Comparison of ENCODE assay signal across 26 mouse cellular contexts in genomic region chr3:35694241-35694640, GRCm38 (mm10).
"Had no signal": no experiment of that assay in that cellular context is flagged by ENCODE, and none has a peak within 500 bp of the region (broad histone marks: within the 10 kb centered on the region; RNA-seq: fewer than 3 reads in every experiment).

No protein-coding gene starts in this region.

- H3K27me3 ChIP-seq: heart, embryonic 13.5 days; heart, embryonic 15.5 days; hindbrain, embryonic 13.5 days; hindbrain, embryonic 15.5 days; kidney, embryonic 15.5 days; limb, embryonic 12.5 days had no signal

- H3K9me3 ChIP-seq: heart, embryonic 15.5 days; hindbrain, embryonic 13.5 days; hindbrain, embryonic 15.5 days; kidney, embryonic 15.5 days; limb, embryonic 10.5 days; limb, embryonic 12.5 days had no signal

- ATAC-seq: hindbrain, postnatal 0 days; intestine, embryonic 16.5 days had no signal

- DNase-seq: gastrocnemius, postnatal 14 days; gastrocnemius, postnatal 36 days; heart, adult 11 months; heart, adult 2 months; heart, postnatal 14 days; heart, postnatal 36 days; kidney, adult 11 months; kidney, adult 2 months; kidney, adult 9 months; kidney, postnatal 14 days; kidney, postnatal 36 days; liver had no signal

- H3K27ac ChIP-seq: heart, adult 2 months; heart, embryonic 13.5 days; heart, embryonic 15.5 days; hindbrain, embryonic 13.5 days; hindbrain, embryonic 15.5 days; hindbrain, postnatal 0 days; kidney, embryonic 15.5 days; kidney, postnatal 0 days; layer of hippocampus, adult 2 months; left cerebral cortex, adult 2 months; limb, embryonic 10.5 days; limb, embryonic 12.5 days had no signal

- H3K4me1 ChIP-seq: heart, embryonic 13.5 days; heart, embryonic 15.5 days; hindbrain, embryonic 13.5 days; hindbrain, embryonic 15.5 days; kidney, embryonic 15.5 days; limb, embryonic 10.5 days; limb, embryonic 12.5 days had no signal

- H3K36me3 ChIP-seq: heart, embryonic 13.5 days; heart, embryonic 15.5 days; hindbrain, embryonic 13.5 days; hindbrain, embryonic 15.5 days; kidney, embryonic 15.5 days; limb, embryonic 10.5 days; limb, embryonic 12.5 days had no signal

- H3K4me2 ChIP-seq: heart, embryonic 11.5 days; heart, embryonic 13.5 days; heart, embryonic 15.5 days; hindbrain, embryonic 13.5 days; hindbrain, embryonic 15.5 days; kidney, embryonic 15.5 days; limb, embryonic 12.5 days; liver, embryonic 11.5 days had no signal

- H3K4me3 ChIP-seq: heart, adult 2 months; heart, embryonic 13.5 days; heart, embryonic 15.5 days; hindbrain, embryonic 13.5 days; hindbrain, embryonic 15.5 days; kidney, embryonic 15.5 days; layer of hippocampus, adult 2 months; left cerebral cortex, adult 2 months; limb, embryonic 10.5 days; limb, embryonic 12.5 days had no signal

- H3K9ac ChIP-seq: heart, embryonic 13.5 days; heart, embryonic 15.5 days; hindbrain, embryonic 13.5 days; hindbrain, embryonic 15.5 days; kidney, embryonic 15.5 days; limb, embryonic 12.5 days had no signal
